Mouse (Mus musculus) ovary, adult 18-20 months (tissue): Measurements from ENCODE around the gene Rbfox2.
A peak's percentile ranks its signal among the peaks of the same experiment; 100 is the strongest.

Source experiments
- DNase-seq: peaks from one replicate; pipeline ENCODE4 v3.0.0; 2022; ENCODE audit warnings: low spot score, mixed read lengths

Rbfox2 gene

DNA sequence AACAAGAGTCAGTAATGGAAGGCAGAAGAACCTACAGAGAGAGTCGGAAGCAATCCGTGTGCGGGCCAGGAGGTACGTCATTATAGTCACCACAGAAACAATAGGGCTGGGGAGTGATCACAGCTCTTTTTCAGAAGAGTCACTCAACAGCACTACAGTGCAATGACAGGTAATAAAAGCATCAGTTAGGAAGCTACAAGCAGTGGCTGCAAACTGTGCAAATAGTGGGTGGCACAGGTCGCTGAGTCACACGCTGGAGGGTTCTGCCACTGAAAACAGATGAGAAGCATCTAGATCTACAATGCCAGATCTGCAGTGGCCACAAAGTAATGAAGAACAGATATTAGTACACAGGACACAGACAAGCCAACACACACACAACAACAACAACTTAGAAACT is 32.9 kb downstream of the Rbfox2 start:
- no peak for DNase-seq

DNA sequence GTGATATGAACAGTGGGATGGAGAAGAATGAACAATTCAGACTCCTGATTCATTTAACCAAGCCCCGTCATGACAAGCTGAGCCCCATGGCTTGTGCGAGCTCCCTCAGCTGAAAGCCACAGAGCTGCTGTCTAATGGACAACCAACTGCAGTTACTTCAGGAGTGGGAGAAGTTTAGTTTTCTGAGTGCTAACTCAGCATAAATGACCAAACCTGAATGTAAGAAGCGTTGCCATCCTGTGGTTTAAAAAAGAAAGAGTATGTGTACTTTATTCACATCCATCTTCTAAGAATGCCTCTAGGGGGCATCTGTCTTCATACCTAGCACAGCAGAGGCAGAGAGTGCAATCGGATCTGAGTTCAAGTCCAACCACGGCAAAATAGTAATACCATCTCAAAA is 35.5 kb downstream of the Rbfox2 start:
- DNase-seq = no peak

DNA sequence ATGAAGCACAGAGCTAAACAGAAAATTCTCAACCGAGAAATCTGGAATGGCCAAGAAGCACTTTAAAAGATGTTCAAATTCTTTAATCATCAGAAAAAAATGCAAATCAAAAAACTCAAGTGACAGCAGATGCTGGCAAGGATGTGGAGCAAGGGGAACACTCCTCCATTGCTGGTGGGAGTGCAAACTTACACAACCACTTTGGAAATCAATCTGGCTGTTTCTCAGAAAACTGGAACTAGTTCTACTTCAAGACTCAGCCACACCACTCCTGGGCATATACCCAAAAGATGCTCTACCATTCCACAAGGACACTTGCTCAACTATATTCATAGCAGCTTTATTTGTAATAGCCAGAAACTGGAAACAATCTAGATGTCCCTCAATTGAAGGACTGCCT is 37.3 kb downstream of the Rbfox2 start:
- DNase-seq = peak; percentile 19

DNA sequence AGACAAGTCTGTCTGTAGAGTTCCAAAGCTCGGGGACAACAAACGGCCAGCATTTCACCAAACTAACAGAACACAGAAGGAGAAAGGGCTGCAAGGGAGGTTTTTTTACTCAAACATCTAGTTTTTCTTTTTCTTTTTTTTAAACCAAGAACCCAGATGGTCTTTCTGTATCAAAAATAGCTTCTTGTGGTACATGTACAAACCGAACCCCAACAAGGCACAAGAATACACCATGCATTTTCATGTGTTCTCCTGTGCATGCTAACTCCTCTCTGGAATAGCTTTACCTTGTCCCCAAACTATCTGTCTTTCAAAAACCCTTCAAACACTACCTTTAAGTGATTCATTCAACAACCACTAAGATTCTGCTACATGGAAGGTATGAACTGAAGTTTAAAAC is 38.4 kb downstream of the Rbfox2 start:
- DNase-seq = no peak

DNA sequence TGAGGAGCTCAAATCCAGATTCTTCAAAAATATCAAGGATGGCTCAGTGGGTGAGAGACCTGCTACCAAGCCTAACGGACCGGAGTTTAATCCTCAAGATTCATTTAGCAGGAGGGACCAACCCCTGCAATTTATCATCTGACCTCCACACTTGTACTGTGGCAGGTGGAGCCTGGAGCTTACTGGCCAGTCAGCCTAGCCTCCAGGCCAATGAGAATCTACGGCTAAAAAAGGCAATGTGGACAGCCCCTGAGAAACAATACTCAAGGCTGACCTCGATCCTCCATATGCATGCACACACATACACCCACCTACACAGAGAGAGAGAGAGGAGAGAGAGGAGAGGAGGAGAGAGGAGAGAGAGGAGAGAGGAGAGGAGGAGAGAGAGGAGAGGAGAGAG is 41.5 kb downstream of the Rbfox2 start:
- DNase-seq = no peak

DNA sequence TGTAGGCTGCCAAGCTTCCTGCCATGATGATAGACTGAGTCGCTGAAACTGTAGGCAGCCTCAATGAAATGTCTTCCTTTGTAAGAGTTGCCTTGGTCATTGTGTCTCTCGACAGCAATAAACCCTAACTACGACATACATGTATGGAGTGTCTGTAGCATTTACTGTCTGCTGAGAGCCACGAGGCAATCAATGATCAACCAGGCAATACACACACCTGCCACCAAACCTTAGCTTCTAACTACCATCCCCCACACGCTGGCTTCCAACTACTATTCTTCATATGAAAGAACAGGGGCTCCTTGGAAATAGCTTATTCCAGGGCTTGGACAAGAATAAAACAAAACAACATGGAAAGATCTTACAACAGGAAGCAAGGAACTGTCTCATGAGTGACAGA is 42.5 kb downstream of the Rbfox2 start:
- DNase-seq = no peak

DNA sequence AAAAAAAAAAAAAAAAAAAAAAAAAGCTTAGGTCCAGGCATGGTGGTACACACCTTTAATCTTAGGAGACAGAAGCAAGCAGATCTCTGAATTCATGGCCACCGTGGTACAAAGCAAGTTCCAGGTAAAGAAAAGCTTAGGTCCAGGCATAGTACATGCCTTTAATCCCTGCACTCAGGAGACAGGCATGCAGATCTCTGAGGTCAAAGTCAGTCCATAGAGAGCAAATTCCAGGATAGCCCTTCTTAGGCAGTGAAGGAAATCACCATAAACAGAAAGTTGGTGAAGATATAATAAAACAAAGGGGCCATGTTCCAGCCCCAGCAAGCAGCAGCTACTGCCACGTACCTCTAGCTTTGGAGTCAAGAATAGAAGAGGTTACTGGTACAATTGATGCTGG is 44.0 kb downstream of the Rbfox2 start:
- DNase-seq = no peak

DNA sequence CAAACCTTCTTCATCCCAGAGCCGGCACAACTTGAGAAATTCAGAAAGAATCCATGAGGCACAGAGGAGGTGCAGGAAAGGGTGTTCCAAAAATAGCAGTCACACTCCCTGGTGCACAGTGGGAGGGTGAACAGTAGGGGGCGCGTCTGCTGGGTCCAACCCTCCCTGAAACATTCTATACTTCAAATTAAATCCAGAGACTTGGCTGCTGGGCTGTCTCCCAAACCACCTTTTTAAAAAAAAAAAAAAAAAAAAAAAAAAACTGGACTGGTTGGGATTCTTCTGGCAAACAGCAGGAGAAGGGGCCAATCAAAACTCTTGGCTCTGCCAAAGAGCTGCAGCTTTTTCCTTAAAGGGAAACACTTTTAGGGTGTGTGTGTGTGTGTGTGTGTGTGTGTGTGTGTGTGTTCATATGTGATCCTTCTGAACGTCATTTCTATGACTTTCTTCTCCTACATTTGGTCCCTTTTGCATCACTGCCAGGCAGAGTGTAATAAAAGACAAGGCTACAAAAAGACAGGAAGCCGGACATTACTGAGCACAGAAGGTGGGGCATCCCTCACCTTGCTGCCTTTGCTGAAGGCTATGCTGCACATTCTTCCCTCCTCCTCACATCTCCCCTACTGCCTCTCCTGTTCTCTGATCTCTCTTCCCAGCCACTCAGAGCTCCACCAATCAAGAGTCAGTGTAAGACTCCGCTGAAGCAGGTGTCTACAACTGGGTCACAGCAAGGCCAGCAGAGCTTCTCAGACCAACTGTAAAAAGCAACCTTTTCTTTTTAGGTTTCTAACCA is 49.2 kb downstream of the Rbfox2 start:
- DNase-seq = no peak

DNA sequence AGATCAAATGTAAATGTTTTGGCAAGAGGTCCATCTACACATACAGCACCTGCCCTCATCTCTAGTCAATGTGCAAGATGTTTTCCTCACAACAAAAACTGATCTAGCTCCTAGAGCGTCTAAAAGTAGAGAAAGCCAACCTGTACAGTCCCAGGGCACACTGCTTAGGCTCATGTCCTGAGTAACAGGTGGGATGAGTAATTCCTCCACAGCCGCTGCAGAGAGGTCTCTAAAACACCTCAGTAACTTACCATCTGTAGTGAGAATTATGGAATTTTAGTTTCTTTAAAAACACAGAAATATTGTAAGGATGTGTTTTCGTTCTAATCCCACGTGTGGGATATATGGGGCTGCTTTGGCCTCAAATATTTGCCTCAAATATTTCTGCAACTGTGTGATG is 50.0 kb downstream of the Rbfox2 start:
- no peak for DNase-seq

DNA sequence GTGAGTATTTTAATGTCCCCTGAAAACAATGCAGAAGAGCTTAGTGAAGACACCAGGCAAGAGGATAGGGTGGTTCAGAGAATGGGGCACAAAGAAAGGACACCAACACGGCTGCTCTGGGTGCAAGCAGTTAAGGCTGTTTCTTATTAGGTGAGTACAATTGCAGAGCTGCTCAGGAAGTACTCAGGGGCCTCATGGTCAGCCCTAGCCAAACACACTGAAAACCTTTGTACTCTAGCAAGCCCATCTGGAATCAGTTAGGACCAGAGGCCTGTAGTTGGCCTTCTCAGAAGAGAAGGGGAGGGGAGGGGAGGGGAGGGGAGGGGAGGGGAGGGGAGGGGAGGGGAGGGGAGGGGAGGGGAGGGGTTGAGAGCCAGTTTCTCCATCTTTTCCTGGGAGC is 52.2 kb downstream of the Rbfox2 start:
- DNase-seq = no peak

DNA sequence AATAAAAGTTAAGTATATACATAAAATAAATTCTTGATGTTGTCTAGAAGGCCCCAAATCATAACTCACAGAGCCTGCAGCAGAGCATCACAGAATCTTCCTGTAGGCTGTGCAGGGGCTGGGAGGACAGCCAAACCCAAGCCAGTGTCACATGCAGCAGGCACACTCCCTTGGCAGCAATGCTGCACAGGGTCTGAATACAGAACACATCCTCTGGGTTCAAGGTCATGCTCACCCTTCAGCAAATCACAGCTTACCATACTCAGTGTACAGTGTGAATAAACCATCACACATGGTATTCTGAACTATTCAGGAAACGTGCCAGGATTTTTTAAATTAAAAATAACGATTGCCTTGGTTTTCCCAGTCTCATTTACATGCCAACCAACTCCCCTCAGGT is 52.7 kb downstream of the Rbfox2 start:
- DNase-seq = peak; percentile 60

DNA sequence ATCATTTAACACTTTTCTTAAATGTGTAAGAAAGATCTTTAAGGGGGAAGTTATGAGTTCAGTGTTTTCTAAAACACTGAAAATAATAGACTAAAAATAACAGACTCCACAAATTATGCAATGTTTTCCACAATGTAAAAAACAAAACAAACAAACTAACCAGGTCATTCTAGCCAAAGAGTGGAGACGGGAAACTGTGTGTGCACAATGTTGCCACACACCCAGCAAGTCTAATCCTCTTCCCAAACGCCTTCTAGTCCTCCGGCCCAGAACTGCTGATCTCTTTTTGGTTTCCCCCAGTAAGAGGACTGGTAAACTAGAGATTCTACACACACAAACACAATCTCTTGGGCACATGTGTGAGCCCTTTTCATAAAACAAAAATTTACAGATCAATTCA is 55.1 kb downstream of the Rbfox2 start:
- DNase-seq = no peak

DNA sequence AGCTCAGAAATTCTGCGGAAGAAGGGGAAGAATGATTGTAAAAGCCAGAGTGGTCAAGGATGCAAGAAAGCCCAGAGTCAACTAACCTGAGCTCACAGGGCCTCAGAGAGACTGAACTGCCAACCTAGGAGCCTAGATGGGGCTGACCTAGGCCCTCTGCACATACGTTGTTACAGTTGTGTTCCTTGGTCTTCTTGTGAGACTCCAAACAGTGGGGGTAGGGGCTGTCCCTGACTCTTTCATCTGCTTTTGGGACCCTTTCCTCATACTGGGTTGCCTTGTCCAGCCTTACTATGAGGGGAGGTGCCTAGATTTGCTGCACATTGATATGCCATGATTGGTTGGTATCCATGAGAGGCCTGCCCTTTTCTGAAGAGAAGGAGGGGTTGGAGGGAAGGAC is 56.0 kb downstream of the Rbfox2 start:
- DNase-seq = no peak

DNA sequence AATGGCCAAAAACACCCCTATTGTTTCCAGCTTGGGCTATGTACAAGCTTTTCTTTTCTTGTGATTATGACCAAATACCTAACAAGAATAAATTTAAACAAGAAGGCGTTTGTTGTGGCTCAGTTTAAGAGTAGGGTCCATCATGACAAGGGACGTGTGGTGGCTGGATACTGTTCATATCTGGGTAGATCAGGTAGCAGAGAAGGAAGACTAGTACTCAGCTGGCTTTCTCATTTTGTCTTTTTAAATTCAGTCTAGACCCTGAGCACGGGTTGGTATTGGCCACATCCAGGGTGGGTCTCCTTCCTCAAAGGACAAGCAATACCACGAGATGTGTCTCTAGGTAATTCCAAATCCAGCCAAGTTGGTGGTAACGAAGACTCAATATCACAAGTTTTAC is 57.4 kb downstream of the Rbfox2 start:
- no peak for DNase-seq

DNA sequence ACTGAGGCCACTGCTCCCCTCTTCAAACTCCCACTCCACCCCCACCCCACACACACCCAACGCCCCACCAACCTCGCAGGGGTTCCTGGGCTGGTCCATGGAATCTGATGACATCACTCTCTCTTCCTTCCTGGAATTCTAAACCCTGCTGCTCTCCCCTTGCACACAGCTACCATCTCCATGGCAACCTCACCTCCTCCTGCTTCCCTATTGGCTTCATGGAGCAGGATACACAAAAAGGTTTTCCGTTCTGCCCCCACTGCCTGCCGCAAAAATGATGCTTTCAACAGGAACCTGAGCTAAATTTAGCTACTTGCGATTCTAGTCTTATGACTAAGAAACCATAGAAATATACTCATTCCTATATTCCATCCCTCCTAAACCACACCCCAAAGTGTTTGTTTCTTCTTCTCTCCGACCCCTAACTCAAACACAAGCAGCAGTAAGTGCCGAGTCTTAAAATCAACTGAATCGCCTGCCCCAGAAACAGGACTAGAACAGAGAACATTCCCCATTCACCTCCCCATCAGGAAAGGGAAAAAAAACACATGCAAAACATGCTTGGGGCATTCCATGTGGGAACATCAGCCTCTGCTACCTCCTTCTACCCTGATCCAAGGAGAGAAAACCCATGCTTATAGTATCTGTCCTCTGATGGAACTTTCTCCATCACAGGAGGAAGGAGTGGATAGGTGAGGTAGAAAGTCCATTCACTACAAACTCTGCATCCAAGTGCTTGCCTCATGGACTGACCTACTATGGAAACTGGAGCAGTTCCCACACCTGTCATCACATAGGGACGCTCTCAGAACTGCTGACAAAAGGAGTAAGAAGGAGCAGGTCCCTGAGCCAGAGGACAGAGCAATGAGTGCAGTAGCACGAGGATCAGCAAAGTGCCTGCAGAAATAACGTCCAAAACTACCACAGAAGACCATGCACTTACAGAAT is 61.1 kb downstream of the Rbfox2 start:
- peak; percentile 20 for DNase-seq

DNA sequence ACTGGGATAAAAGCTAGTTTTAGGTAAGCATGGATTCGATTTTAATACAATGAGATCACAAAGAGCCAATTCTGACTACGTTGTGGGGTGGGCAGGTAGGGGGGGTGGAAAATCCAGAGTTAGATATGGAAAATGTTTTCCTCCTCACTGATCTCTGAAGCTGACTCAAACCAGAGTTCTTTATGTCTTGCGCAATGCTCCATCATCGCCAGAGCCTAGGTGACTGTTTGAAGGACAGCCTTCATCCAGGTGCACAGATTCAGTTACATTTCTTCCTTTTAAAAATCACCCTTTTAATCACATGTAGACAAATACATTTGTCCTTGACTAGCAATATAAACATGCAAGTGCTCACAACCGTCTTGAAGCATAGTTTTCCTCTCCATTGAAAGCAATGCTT is 62.2 kb downstream of the Rbfox2 start:
- no peak for DNase-seq

DNA sequence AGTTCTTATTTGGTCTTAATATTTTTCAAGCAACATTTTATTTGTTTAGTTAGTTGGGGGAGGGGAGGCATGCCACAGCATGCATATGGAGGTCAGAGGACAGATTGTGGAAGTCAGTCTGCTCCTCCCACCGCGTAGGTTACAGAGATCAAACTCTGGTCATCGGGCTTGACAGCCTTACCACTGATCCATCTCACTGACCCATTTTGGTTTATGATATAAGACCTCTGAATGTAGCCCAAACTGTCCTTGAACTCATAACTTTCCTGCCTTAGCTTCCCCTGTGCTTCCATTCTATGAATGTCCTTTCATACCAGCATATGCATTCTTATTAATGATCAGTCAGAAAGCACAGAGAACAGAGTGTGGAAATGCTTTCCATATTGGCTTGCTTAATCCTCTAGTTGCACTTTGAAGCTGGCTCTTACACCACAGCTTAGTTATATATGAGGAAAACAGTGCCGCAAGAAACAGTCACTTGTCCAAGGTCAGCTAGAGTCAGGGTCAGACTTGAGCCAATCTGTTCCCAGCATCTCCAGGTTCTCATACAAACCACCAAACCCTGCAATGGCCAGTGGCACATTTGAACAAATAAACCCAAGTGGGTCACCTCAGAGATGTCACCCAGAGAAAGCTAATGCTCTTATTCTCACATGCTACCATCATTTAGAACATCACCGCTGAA is 62.8 kb downstream of the Rbfox2 start:
- no peak for DNase-seq

DNA sequence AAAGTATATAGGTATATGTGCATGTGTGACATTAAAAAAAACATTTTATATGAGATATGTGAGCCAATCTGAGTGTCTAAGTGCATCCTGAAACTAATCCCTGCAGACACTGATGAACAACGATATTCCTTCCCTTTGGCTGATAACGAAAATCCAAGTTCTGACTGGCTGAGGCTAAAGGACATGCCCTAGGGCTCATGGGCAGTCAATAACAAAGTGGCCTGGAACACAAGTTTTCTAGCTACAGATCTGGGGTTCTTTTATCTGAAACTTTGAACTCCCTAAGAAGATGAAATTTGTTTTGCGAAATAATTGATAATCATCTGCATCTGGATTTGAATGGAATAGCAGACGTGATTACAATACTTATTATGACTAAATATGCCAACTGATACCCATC is 66.2 kb downstream of the Rbfox2 start:
- DNase-seq = no peak

DNA sequence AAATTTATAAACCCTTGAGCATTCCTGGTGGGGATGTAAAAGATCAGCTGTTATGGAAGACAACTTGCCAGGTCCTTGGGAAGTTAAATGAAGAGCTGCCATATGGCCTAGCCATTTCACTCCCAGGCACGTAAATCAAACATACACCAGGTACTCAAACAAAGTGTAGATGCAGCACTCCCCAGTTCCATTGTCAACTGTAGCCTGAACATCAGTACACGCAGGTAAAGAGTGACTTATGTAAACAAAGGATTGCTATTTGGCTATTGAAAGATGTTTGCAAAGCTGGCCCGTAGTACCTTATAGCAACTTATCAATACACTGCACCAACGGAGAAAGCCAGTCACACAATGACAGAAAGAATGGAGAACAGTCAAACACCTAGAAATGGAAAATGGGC is 67.2 kb downstream of the Rbfox2 start:
- no peak for DNase-seq

DNA sequence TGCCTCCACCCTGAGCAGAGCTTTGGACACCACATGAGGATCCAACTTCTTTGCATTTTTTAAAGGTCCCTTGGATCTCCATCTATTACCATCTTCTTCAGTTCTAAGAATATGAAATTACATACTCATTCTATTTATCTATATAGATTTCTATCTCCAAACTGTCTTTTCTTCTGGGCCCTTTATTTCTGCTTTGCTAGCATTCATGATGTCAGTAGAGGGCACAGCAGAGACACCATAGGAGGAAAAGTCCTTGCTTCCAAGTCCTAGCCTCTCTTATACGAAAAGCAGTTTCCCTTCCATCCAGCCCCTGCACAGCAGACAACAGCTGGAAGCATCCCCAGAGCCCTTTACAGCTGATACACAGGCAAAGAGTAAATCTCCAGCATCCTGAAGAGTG is 69.1 kb downstream of the Rbfox2 start:
- DNase-seq = no peak

DNA sequence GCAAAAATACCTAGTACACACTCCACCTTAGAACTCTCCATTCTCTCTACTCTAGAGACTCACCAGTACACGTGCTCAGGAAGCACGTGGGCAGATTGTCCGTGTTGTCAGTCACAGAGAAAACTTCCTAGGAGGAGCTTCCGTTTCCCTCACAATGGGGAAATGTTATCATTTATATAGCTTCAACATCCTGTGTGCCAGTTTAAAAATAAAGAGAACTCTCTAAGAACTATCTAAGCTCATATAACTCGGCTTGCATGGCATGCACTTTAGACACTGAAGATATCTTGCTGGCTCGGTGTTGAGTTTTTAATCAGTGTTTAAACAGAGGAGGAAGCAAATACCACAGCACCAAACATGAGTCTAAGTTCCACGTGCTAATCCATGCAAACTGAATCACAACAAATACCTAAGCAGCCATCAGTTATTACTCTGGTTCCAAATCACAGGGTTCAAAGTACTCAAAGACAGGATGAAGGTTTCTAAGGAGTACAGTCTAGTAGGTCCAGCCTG is 70.7 kb downstream of the Rbfox2 start:
- DNase-seq = no peak

DNA sequence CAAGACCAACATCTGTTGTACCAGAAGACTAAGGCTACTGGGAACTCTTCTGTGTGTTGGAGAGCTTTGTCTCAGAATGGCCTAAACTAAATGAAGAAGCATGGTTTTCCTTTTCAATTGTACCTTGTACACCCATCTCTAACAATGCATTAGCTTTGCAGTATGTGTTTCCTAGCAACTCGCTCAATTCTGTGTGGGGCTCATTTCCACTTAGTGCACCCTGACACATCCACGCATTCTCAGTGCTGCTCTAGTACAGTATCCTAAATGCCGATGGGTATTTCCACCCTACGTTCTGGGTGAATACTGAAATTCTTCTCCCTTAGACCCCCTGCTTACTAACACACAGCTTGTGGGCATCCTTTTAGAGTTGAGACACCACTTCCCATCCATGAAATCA is 71.3 kb downstream of the Rbfox2 start:
- DNase-seq = no peak

DNA sequence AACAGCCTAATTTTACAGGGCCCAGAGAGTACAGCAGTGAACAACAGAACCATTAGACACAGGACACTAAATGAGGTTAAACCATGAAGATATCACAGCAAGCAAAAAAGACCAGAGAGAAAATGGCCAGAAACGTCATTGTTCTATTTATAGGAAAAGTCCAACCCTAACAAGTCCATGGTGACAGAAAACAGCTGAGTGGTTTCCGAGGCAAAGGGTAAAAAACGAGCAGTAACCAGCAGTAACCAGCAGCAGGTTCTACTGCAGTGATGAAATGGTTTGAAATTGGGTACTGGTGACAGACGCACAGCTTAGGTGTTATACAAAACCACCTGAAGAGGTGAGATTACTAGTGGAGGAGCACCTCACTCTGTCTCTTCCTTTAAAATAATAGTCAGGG is 72.5 kb downstream of the Rbfox2 start:
- no peak for DNase-seq
